Mouse (Mus musculus): ENCODE measurements at regions not wholly inside any gene's neighbourhood (a gene's known extent, or its start where the extent isn't known, plus 50 kb on each side); places are given as distances from the start of the nearest gene placed in this dataset.

DNA sequence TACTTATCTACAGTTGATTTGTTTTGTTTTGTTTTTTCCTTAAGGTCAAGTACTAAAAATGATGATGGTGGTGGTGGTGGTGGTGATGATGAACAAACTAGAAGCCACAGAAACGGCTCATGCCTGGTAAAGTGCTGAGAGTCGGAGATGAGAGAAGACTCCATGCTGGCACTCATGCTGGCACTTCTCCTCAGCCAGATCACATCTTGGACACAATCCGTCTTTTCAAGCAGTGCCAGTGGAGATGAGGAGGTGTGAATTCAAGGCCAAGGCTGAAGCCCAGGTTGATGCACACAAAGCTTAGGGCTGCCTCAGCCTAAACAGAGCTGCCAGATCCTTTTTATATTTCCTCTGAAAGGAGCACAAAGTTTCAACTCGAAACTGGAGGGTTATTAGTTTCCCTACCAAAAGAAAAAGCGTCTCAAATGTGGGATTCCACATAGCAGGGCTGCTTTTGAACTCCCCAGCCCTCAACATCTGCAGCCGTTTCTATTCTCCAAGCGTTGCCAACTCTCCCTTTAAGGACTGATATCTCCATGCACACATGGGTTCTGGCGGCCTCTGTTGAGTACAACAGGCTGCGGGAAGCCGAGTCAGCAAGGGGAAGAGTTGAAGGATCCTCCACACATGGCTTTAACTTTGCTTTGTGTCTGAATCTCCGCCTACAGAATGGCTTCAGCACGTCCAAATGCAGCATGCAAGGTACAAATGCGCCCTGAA, 373.2 kb downstream of the Efna5 start:
- TF ChIP-seq CTCF (IDR thresholded peaks at IDR 0.05; ENCODE audit: extremely low read depth, insufficient read depth, low read length) (no peak), POLR2A (IDR thresholded peaks at IDR 0.05; ENCODE audit: extremely low read depth, insufficient read depth, low read length) (no peak)
